Mouse (Mus musculus): Measurements from ENCODE around the gene Rft1.
A peak's percentile ranks its signal among the peaks of the same experiment; 100 is the strongest.

The Rft1 gene

DNA sequence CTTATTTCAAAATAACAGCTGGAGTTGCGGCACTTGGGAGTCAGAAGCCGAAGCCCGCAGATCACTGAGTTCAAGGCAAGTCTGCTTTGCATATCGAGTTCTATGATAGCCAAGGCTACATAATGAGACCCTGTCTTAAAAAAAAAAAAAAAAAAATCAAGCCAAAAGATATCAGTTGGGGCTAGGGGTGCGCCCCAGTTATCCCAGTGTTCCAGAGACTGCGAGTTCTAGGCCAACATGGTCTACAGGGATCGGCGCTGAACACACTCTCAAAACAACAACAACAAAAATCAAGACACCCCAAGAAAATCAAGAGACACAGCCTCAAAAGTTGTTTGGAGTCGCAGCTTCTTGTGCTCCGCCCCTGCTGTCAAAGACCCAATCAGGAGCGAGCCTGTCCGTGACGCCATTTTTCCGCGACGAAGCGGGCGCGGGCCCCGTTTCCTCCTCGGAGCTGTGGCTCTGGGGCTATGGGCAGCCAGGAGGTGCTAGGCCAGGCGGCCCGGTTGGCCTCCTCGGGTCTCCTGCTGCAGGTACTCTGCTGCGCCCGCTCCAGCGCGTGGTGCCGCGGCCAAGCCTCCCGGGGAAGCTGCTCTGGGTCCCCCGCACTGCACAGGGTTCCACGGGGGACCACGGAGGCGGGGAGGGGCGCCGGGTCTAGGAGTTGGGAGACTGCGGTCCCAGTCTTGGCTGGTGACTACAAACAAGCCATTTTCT, at the start of gene Rft1:
TSS of gene Rft1 (plus strand) at position 418 of the 717 bp plus-strand sequence.
- DNase-seq (ENCODE audit: low read depth, low spot score), result peak; percentile 91

DNA sequence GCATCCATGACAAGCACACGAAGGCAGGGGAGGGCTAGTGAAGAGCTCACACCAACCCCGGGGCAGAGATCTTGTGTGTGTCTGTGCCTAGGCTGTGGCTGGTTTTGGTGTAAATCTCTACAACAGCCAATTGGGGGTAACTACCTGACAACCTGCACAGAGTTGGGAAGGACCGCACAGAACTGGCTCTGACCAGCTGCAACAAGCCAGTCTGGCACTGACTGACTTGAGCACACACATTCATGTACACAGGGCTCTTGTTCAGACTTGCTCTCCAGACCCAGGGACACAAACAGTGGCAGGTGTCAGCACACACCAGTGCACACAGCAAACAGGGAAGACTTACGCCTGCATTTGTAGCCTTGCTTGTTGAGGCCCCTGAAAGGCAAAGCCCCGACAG, 47.3 kb upstream of the Rft1 start:
- no peak for DNase-seq (ENCODE audit: low read depth, low spot score)

DNA sequence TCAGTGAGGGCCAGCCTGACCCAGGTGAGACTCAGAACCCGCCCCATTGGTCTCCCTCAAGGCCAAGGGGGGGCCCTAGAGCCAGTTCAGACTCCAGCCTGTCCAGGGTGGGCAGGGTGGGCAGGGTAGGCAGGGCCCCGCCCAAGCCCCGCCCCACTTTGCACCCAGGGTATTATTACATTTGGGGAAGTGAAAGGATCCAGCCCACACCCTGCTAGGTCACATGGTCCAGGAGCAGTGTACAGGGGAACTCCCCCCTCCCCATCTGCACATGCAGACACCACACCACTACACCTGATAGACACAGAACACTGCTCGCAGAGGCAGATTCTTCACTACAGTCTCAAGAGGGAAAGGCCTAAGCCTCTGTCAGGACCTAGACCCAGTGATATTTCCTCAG, 46.5 kb upstream of the Rft1 start:
- DNase-seq (ENCODE audit: low read depth, low spot score), result no peak

DNA sequence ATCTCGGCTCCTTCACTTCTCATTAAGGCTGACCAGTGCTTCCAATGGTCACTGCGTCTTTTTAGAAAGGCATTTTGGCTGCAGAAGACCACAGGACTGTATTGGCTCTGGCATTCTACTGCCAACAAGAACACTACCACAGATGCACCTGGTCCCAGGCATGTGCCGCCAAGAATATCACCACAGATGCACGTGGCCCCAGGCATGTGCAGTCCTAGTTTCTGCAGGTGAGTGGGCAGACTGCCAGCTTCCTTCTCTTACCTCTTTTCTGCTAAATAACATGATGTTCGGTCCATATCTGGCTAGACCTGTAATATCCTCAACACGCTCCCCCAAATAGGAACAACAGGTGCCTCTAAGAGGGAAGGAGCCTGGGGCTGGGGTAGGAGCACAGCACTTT, 46.0 kb upstream of the Rft1 start:
- no peak for DNase-seq (ENCODE audit: low read depth, low spot score)

DNA sequence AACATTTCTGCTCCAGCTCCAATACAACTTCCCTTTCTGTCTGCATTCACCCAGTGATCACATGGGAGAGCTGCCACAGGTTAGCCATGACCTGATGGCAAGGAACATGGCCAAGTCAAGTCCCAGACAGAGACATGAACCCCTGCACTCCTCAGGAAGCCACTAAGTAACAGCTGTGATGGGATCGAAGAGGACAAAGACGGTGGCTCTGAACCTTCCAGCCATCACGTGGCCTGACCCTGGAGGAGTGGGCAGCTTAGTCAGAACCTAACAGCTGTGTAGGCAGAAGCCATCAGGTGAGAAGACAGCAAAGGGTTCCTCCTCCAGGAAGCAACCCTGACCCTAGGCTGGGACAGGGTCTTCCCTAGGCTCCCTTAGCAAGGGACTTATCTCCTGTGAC, 44.7 kb upstream of the Rft1 start:
- DNase-seq (ENCODE audit: low read depth, low spot score), result no peak

DNA sequence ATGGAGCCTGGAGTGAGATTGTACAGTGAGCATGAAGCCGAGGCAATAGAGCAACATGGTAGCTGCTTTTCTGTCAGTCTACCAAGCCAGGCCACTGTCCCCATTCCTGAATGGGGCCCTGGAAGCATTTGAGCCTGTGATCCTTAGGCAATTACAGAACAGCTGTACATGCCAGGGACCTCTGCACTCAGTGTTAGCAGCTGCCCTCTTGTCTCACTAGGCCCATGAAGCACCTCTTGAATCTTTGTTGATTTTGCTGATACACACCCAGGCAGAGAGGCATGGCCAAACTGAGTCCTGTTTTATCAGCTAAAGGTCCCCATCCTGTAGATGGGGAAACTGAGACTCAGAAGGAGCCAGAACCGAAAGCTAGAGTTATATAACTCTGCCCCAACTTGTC, 43.9 kb upstream of the Rft1 start:
- no peak for DNase-seq (ENCODE audit: low read depth, low spot score)

DNA sequence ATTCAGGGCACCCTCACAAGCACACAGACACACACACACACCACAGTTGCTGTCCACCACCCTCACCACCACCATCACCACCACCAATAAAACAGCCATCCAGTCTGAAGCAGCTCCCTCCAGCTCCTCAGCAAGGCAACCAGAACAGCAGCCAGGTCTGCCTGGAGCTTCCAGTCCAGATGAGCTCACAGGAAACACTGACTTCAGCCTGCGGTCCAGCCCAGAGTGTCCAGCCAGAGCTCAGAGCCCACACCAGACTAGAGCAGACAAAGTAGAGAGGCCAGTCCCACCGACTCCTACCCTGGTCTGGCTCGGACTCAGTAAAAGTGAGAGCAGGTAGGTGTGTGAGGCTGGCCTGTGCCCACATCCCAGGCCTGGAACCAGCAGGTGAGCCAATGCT, 43.2 kb upstream of the Rft1 start:
- DNase-seq (ENCODE audit: low read depth, low spot score), result no peak

DNA sequence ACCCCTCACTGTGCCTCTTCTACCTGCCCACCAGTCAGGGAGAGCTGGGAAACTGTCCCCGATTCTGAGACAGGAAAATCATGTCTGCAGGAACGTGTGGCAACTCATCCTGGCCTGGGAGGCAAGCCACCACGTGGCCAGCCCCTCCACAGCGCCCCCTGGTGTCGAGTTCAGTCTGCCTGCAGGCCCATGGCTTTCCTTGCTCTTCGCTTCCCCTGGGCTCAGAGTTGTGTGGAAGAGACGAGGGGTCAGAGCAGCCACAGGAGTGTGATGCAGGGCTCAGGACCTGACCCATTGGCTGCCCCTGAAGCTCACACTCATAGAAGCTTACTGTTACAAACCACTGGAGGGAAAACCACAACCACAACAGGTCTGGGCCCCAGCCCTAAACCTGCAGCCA, 41.6 kb upstream of the Rft1 start:
- peak; percentile 37 for DNase-seq (ENCODE audit: low read depth, low spot score)

DNA sequence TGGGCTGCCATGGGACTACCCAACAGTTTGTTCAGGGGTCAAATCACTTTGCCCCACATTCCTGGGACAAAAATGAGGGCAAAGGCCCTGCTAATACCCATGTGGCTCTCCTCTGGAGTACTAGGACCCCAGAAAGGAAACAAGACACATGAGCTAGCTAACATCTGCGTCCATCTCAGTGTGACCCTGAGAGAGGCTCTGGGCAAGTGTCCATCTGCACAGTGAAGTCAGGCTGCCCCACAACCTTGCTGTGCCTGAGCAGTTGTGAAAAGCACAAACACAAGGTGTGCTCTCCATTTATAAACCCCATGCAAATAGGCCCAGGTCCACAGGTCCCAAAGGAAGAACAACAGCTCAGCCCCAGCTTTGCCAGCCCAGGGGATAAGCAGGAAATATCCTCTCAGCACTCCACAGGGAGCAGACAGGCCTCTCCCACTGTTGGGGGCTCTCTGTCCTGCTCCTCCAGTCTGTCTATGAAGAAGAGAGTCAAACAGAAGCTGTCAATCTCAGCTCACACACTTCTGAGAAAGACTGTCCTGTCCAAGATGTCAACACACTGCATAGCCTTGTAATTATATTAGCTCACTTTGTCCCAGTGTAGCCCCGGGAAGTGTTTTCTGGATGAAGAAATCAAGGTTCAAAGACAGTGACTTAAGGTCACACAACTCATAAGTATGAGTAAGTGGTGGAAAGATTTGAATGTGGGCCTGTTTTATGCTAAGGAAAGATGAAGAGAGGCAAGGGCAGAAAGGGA, 41.0 kb upstream of the Rft1 start:
- no peak for DNase-seq (ENCODE audit: low read depth, low spot score)

DNA sequence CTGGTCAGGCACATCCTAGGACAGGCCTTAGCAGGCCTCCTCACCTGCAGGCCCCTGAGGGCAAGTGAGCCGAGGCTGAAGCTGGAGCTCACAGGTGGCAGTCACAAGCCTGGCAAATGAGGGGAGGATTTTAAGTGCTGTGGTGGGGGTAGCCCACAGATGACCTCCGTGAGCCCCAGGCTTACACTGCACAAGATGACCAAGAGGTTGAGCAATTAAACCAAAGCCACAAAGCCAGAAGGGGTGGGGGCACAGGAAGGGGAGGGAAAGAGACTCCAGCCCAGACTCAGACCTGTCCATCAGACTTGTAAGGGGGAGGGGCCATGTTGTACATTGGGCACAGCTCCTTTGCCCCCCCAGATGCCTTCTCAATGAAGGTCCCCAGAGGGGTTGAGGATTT, 37.4 kb upstream of the Rft1 start:
- DNase-seq (ENCODE audit: low read depth, low spot score), result no peak

DNA sequence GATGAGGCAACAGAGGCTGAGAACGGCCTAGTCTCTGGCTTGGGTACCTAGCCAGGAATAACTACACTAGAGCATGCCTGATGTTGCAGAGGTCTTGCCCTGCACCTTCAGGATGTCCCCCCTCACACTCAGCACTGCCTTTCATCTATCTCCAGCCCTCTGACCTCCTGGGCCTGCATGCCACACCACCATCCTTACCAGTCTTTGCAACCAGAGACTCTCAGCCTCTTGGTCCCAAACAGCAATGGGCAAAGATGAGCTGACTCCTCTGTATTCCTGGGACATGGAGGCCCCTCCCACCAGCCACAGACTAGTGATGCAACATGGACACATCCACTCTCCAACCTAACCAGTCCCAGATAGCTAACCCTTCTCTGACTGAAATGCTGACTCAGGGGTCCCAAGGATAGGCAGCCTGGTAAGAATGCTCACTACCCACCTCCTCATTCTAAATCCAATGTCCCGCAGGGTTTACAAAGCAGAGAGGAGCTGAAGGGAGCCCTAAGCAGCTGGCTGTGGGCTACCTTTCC, 35.3 kb upstream of the Rft1 start:
- DNase-seq (ENCODE audit: low read depth, low spot score), result no peak

DNA sequence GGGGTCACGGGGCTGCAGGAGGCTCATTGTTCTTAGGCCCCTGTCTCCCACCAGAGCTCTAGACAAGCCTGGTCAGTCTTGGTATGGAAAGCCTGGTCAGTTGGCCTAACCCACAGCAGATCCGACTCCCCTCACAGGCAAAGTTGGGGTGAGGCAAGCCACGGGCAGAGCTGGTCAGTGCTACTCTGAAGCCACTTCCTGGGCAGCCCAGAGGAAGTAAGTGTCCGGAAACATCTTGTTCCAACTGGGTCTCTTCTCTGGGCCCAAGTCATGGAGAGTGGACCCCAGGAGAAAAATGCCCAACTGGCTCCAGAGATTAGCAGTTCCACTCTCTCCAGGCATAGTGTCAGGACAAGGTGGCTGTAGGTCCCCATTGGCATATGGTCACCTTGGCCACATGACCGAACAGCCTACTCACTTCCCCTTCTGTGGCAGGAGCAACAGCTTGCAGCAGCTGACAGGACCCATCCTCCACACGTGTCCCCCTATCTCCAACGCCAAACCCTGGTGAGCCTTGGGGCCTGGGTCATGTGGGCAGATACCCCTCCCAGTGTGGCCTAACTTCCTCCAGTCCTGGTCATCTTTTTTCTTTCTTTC, 34.1 kb upstream of the Rft1 start:
- DNase-seq (ENCODE audit: low read depth, low spot score), result no peak

DNA sequence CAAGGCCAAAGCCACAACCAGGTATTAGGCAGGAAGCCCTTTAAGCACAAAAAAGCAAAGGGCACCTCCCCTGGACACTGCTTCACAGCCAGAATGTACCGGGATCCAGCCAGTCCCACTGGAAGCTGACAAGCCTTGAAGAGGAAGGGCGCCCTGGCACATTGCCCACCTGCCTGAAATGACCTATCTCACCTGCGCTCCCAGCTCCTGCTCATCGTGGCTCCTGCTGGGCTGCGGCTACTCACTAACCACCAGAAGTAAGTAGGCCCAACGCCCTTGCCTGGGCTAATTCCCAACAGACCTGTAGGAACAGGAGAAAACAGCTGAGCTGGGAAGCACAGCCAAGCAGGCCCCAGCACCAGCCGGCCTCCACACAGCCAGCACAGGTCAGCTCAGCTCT, 32.0 kb upstream of the Rft1 start:
- no peak for DNase-seq (ENCODE audit: low read depth, low spot score)

DNA sequence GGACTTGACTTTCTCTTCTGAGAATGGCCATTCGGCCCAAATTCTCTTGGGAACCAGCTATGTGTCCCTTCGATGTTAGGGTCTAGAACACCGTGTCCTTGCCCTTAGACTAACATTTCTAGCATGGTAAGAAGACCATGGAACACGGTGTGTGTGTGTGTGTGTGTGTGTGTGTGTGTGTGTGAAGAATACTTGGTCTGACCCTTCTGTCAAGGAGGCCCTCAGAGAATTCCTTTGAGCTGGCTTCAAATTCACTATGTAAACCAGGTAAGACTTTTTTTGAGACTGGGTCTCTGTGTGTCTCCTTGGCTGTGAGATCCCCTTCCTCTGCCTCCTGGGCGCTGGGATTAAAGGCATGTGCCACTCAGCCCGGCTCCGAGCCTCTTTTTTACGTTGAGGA, 31.6 kb upstream of the Rft1 start:
- no peak for DNase-seq (ENCODE audit: low read depth, low spot score)

DNA sequence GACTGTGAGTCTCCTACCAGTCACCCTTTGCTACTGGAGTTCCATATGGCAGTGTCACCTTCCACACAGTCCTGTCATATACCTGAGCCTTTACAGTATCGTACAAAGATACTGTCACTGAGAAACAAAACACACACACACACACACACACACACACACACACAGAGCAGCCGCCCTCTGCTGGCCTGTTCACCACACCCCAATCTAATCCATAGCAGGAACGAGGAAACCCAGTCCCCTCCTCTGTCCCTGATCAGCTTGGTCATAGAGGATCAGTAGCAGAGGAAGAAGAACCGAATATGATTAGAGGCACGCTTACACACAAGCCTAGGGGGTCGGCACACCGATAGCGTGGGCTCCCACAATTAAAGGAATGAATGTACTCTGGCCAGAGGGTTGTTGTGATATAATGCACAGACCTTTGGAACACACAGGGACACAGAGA, 29.9 kb upstream of the Rft1 start:
- DNase-seq (ENCODE audit: low read depth, low spot score), result no peak

DNA sequence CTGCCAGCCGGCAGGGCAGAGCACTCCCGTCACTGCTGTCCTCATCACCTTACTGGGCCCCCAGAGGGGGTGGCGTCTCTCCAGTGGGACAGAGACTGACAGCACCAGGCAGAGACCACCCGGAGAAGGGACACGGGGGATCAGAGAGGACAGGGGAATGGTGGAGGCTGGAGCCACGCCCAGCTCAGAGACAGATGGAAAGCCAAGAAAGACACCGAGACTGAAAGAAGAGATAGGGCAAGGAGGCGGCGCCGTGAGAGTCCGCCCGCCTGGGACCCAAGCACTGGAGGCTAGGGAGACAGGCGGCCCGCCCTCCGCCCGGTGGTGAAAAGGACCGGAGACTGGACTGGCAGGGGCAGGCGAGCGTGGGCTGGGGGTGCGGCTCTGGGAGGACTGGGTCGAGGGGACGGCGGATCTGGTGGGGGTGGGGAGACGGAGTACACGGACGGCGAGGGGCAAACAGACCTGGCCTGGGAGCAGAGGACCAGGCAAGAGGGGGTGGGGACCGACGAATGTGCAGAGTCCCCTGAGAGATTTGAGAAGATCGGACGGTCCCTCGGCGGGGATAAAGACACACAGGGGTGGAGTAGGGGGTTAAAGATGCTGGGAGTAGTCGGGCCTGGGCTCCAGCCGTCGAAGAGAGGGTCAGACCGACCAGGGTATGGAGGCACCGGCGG, 28.9 kb upstream of the Rft1 start:
- DNase-seq (ENCODE audit: low read depth, low spot score), result peak; percentile 51

DNA sequence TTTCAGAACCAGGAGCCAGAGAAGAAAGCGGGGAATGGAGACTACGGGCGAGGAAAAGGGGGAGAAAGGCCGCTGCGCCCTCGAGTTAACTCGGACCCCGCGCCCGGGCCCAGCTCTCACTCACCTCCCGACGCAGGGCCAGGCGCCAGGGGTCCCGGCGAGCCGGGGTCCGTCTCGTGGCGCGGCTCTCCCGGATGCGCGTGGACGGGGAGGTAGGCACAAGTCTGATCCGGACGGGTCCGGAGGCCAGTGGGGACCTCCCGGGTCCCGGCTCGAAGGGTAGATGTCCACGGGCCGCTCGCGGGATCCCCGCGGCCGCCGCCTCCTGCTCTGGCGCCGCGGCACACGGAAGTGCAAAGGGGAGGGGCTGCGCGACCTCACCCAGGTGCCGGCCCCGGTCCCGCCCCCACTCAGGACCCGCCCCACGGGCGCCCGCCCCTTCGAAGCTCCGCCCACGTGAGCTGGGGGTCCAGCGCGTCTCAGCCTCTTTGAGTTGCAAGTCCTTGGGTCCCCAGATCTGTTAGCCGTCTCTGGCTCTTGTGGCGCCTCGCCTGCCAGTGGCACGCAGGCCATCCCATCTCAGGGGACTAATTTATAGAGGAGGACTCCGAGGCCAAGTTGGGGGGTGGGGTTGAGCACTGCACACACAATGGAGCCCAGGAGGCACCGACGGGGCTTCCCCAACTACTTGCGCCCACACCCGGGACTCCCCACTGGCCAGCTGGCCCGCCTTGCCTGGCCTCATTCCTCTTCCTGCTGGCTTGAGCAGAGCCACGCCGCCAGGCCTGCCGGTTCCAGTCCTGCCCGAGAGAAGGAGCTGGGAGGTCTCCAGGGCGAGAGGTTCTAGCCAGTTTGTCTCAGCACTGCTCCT, 28.1 kb upstream of the Rft1 start, which contains the start of gene Prkcd:
TSS of gene Prkcd (minus strand) at position 355 of the 871 bp plus-strand sequence.
- peak; percentile 21 for DNase-seq (ENCODE audit: low read depth, low spot score)

DNA sequence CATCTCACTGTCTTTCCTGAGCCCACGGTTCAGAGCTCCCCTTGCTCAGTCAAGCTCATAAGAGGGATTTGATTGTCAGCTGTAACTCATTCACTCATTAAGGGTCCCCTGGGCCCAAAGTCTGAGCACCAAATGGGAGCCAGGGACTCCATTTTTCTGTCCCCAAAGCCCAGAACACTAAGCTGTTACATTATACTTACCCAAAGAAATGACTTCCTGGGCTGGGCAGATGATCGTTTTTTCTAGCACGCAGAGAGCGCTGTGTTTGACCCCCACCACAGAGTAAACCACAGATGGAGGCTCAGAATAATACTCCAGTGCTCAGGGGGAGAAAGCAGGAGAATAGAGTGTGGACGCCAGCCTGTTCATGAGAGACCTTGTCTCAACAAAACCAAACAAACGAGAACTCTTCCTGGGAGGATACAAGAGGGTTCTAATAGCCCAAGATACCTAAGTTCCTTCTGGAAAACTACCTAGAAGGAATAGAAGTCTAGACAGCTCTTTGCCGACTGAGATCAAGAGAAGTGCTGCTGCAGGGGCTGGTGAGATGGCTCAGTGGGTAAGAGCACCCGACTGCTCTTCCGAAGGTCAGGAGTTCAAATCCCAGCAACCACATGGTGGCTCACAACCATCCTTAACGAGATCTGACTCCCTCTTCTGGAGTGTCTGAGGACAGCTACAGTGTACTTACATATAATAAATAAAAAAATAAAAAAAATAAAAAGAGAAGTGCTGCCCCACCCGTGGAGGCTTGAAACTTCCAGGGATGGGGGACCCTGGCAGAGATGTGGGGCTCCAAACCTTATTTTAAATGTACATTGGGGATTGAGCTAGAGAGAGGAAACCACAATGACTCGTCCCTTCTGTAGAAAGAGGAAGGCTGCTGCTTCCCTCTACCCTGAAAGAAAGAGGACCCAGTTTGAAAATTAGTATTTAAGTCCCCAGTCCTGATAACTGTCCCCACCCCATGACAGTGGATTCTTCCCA, 27.1 kb upstream of the Rft1 start:
- no peak for DNase-seq (ENCODE audit: low read depth, low spot score)

DNA sequence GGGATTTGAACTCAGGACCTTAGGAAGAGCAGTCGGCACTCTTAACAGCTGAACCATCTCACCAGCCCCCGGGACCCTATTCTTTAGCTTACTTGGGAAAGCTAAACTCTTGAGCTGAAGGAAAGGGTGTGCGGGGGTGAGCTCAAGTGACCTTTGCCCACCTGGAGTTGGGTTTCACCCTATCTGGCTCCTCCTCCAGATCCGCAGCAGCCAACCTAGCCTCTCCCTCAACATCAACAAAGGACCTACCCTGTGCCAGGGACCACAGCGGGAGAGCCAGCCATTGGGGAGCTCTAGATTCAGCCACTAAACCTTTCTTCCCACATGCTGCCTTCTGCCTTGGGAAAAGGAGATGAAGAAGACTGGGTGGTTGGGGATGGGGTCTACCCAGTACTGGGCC, 25.9 kb upstream of the Rft1 start:
- no peak for DNase-seq (ENCODE audit: low read depth, low spot score)

DNA sequence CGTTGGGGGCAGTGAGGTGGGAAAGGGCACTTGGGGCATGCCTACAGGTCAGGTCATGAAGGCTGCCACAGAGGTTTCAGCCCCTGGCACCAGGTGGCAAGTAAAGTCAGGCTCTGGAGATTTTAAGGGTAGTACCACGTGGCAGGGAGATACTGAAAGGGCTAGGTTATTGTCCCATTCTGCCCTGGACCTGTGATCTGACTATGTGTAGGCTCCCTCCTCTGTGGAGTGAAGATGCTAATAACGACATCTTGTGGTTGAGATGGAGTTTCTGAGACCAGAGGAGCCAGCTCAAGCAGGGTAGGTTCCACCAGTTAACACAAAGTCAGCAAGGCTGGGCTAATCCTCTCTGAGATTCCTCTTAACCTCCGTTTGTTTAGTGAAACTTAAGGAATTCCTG, 24.3 kb upstream of the Rft1 start:
- no peak for DNase-seq (ENCODE audit: low read depth, low spot score)

Measured in c-Kit-negative CD71-positive TER-119-positive erythroid progenitor cells, embryonic 14.5 days (primary cell).